Mouse (Mus musculus) gastrocnemius, postnatal 36 days (tissue): ENCODE results near the gene Irf9. TPM values are rescaled to one million over a fixed set of nuclear protein-coding genes. Genes with fewer than 3 reads are reported as not detected.

Source experiments
- DNase-seq, 2 experiments: peaks; one replicate each; pipeline ENCODE4 v3.0.0; 2022
- intact Hi-C: fragments of 180-260 bp; cut with DNase I; formaldehyde crosslinking; loops from one replicate; pipeline ENCODE4 v1.15.1; 2025
- total RNA-seq, 2 experiments: library from RNA; stranded (reverse); gene quantifications; 2 replicates each; pipeline ENCODE4 v1.2.3; 2021

Irf9 gene
- total RNA-seq, 2 experiments from 2014 or later = 4.1 to 4.6 TPM

DNA sequence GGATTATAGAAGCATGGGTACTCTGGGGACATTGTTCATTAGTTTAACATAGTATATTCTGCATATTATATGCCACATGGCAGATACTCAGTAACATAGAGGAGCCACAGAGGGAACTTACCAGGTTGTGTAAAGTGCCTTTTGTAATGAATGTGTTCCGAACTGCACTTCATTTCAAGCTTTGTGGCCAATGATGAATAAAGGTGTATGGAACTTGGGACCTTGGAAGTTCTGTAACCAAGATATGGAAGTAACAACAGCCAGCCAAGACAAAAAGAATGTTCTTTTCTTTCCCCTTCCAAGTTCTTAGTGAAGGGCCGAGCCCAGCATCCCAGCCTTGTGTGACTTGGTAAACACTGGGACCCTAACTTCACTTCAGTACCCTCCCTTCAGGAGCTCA lies 46.5 kb downstream of the Irf9 start, which contains the start of gene Tssk4:
TSS of gene Tssk4 (plus strand) at position 301 of the 400 bp plus-strand sequence.
- DNase-seq = no peak
- intact Hi-C loops = no loop called here

DNA sequence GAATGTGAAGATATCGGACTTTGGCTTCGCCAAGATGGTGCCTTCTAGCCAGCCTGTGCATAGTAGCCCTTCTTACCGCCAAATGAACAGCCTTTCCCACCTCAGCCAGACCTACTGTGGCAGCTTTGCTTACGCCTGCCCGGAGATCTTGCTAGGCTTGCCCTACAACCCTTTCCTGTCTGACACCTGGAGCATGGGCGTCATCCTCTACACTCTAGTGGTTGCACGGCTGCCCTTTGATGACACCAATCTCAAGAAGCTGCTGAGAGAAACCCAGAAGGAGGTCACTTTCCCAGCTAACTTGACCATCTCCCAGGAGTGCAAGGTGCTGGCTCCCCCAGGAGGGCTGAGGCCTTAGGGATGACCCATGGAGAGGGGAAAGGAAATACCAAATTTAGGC lies 48.2 kb downstream of the Irf9 start:
- intact Hi-C loops = no loop called here
- DNase-seq = no peak

DNA sequence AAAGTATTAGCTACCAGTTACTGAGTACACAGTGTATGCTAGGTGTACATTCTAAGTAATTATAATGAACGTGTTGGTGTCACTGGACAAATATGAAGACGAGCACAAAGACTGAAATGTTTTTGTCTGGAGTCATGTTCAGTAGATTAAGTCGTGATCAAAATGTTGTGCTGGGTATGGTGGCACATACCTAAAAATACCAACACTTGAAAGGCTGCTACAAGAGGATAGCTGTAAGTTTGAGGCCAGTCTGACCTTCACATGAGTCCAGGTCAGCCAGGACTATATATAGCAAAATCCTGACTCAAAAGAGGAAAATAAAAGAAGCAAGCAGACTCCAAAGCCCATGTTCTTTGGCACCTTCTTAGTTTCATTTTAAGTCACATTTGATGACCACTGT lies 53.6 kb downstream of the Irf9 start:
- intact Hi-C loops = no loop called here
- no peak for DNase-seq

DNA sequence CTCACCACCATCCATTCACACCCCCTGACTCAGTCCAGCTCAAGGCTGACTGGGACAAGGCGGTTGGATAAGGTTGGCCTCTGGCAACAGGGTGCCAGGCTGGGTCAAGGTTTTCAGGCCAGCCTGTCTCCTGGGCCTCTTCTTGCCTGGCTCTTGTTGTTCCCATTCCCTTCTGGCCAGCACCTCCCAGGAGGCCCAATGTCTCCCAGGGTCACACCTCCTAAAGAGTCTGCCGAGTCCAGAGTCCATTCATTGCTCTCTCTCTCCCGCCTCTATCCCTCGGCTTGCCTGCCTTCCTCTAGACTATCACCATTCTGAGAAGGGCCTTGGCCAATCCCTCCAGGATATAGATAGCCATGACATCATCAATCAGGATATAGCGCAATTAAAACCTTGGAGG lies 54.6 kb downstream of the Irf9 start:
- intact Hi-C loops = no loop called here
- no peak for DNase-seq

Other genes starting within 250 kb of the Irf9 start
- 10 to 100 TPM; 43.3 to 50.8 TPM for gene Dhrs4, start 124.8 kb upstream of the Irf9 start, total RNA-seq
- under 1 TPM; 0.47 to 0.89 TPM for gene Carmil3, start 112.9 kb upstream of the Irf9 start, total RNA-seq
- gene Cpne6, start 93.1 kb upstream of the Irf9 start, total RNA-seq = not detected
- gene Nrl, start 78.6 kb upstream of the Irf9 start, total RNA-seq = not detected
- gene Pck2, start 63.3 kb upstream of the Irf9 start, total RNA-seq = 1 to 10 TPM; 4.2 to 4.5 TPM
- 100 to 1,000 TPM; 102 to 123 TPM for gene Dcaf11, start 43.6 kb upstream of the Irf9 start, total RNA-seq
- gene A730061H03Rik, start 43.2 kb upstream of the Irf9 start, total RNA-seq = not detected
- 100 to 1,000 TPM; 296 to 299 TPM for gene Fitm1, start 28.0 kb upstream of the Irf9 start, total RNA-seq
- gene Psme1, start 25.4 kb upstream of the Irf9 start, total RNA-seq = 10 to 100 TPM; 67.4 to 69.7 TPM
- gene Emc9, start 18.3 kb upstream of the Irf9 start, total RNA-seq = 10 to 100 TPM; 29.6 to 34.6 TPM
- gene Psme2, start 12.5 kb upstream of the Irf9 start, total RNA-seq = 10 to 100 TPM; 55.2 to 59.5 TPM
- 10 to 100 TPM; 18.8 to 19.6 TPM for gene Rnf31, start 11.9 kb upstream of the Irf9 start, total RNA-seq
- not detected for gene Rec8, start 14.5 kb downstream of the Irf9 start, total RNA-seq
- gene Ipo4, start 32.4 kb downstream of the Irf9 start, total RNA-seq = 10 to 100 TPM; 62.1 to 66.9 TPM
- gene Gm49378, start 34.3 kb downstream of the Irf9 start, total RNA-seq = 1 to 10 TPM in 1 of 2 experiments, not detected in 1; 1.0 TPM
- 10 to 100 TPM; 15.0 to 15.2 TPM for gene Tm9sf1, start 40.2 kb downstream of the Irf9 start, total RNA-seq
- gene Tssk4, start 46.6 kb downstream of the Irf9 start, total RNA-seq = under 1 TPM in 1 of 2 experiments, not detected in 1; 0.23 TPM
- 10 to 100 TPM; 14.2 to 16.8 TPM for gene Mdp1, start 56.9 kb downstream of the Irf9 start, total RNA-seq
- 1 to 10 TPM; 1.9 to 2.6 TPM for gene Gmpr2, start 68.4 kb downstream of the Irf9 start, total RNA-seq
- gene Nedd8, start 68.6 kb downstream of the Irf9 start, total RNA-seq = 100 to 1,000 TPM; 174 to 184 TPM
- gene Tinf2, start 78.2 kb downstream of the Irf9 start, total RNA-seq = 10 to 100 TPM in 1 of 2 experiments, 1 to 10 TPM in 1; 9.4 to 10.8 TPM
- gene Tgm1, start 110.4 kb downstream of the Irf9 start, total RNA-seq = not detected
- 1 to 10 TPM; 8.9 to 9.4 TPM for gene Rabggta, start 118.7 kb downstream of the Irf9 start, total RNA-seq
- gene Dhrs1, start 142.1 kb downstream of the Irf9 start, total RNA-seq = 10 to 100 TPM; 27.3 to 35.9 TPM
- gene Nop9, start 142.1 kb downstream of the Irf9 start, total RNA-seq = 10 to 100 TPM; 10.5 to 11.8 TPM
- gene Cideb, start 154.9 kb downstream of the Irf9 start, total RNA-seq = not detected
- not detected for gene Ltb4r2, start 157.9 kb downstream of the Irf9 start, total RNA-seq
- gene Ltb4r1, start 162.4 kb downstream of the Irf9 start, total RNA-seq = not detected
- 1 to 10 TPM; 5.3 to 6.5 TPM for gene Adcy4, start 180.5 kb downstream of the Irf9 start, total RNA-seq
- under 1 TPM; 0.59 to 0.67 TPM for gene Ripk3, start 185.3 kb downstream of the Irf9 start, total RNA-seq
- gene Nfatc4, start 219.6 kb downstream of the Irf9 start, total RNA-seq = 1 to 10 TPM; 3.3 TPM